Mouse (Mus musculus) midbrain, postnatal 0 days (tissue): ENCODE results near the gene Tnrc6a. TPM values are rescaled to one million over a fixed set of nuclear protein-coding genes. Genes with fewer than 3 reads are reported as not detected.

Experiments
- ATAC-seq: fragments of 200-750 bp; cut with Nextera tagmentation; 2 replicates; pipeline ENCODE4 v1.8.0; 2017; ENCODE audit warnings: moderate number of reproducible peaks, mild to moderate bottlenecking, moderate TSS enrichment, moderate library complexity; ENCODE audit not compliant: low FRiP score
- DNase-seq: peaks from one replicate; pipeline ENCODE4 v3.0.0-alpha.2; 2015; ENCODE audit warnings: low spot score
- H3K27ac ChIP-seq: fragments of 300-500 bp; sonication (generic); 2 replicates; pipeline ENCODE4 v1.5.1; 2014; ENCODE audit warnings: low read depth, mild to moderate bottlenecking, low read length, mixed read lengths
- H3K27me3 ChIP-seq: fragments of 300-500 bp; sonication (generic); 2 replicates; pipeline ENCODE4 v1.6.1; 2014; ENCODE audit warnings: low read length, control low read depth, mixed read lengths; ENCODE audit not compliant: insufficient read depth
- H3K36me3 ChIP-seq: fragments of 300-500 bp; sonication (generic); 2 replicates; pipeline ENCODE4 v1.6.1; 2014; ENCODE audit warnings: low read length, control low read depth, mixed read lengths; ENCODE audit not compliant: insufficient read depth
- H3K4me1 ChIP-seq: fragments of 300-500 bp; sonication (generic); 2 replicates; pipeline ENCODE4 v1.6.1; 2014; ENCODE audit warnings: mild to moderate bottlenecking, control low read depth, antibody characterized with exemption, low read length, mixed read lengths; ENCODE audit not compliant: insufficient read depth
- H3K4me2 ChIP-seq: fragments of 300-500 bp; sonication (generic); 2 replicates; pipeline ENCODE4 v1.6.1; 2014; ENCODE audit warnings: low read depth, mild to moderate bottlenecking, low read length, mixed read lengths; ENCODE audit not compliant: poor library complexity, severe bottlenecking
- H3K4me3 ChIP-seq: fragments of 300-500 bp; sonication (generic); 2 replicates; pipeline ENCODE4 v1.5.1; 2014; ENCODE audit warnings: low read depth, mild to moderate bottlenecking, low read length, moderate library complexity
- H3K9ac ChIP-seq: fragments of 300-500 bp; sonication (generic); replicated peaks from 2 replicates; pipeline ENCODE4 v1.6.1; 2014; ENCODE audit warnings: mild to moderate bottlenecking, low read length, moderate library complexity, mixed read lengths; ENCODE audit not compliant: poor library complexity, severe bottlenecking
- H3K9me3 ChIP-seq: fragments of 300-500 bp; sonication (generic); 2 replicates; pipeline ENCODE4 v1.6.1; 2016; ENCODE audit warnings: low read length, control low read depth
- CTCF ChIP-seq: IDR thresholded peaks from 2 replicates; pipeline ENCODE4 v1.5.1; 2016; ENCODE audit warnings: antibody characterized with exemption, mild to moderate bottlenecking
- WGBS: fragments of 180-500 bp; shearing (Covaris S2); extraction: QIAGEN DNeasy Blood & Tissue Kit; methylation state at CpG from one replicate; pipeline ENCODE4 v1.1.7; 2014; 5-methylcytosine and 5-hydroxymethylcytosine counted together
- polyA plus RNA-seq: library from polyadenylated mRNA; unstranded; fragments of >200 nt; fragmentation: Nextera tagmentation; extraction: Ambion mirVana; gene quantifications from 2 replicates; pipeline ENCODE4 v1.2.1, GENCODE M21; 2015
- total RNA-seq: library from RNA; depleted of rRNA; stranded (reverse); fragments of >200 nt; gene quantifications from 2 replicates; pipeline ENCODE4 v1.2.3, GENCODE M21; 2014

Gene Tnrc6a
- total and polyA plus RNA-seq, 2 experiments from 2014 or later = 53.2 to 73.9 TPM

DNA sequence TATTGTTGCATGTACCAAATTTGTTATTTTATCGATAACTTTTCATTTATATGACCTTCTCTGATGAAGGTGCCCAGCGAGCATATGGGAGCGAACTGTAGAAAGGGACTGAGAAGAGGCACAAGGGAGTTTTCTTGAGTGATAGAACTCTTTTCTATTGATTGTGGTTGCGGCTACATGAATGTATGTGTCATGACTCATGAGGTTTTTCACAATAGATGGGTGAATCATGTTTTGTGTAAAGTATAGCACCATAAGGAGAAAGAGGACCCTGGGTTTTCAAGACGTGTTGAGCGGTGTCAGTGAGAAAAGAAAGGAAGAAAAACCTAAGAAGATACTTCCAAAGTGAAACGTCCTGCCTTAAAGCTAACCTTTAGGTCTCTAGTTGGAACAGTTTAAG lies 3.2 kb upstream of the Tnrc6a start:
- WGBS = 87% methylated on average over 7 of the region's 7 CpGs
- no peak for ATAC-seq
- no peak for TF ChIP-seq CTCF

DNA sequence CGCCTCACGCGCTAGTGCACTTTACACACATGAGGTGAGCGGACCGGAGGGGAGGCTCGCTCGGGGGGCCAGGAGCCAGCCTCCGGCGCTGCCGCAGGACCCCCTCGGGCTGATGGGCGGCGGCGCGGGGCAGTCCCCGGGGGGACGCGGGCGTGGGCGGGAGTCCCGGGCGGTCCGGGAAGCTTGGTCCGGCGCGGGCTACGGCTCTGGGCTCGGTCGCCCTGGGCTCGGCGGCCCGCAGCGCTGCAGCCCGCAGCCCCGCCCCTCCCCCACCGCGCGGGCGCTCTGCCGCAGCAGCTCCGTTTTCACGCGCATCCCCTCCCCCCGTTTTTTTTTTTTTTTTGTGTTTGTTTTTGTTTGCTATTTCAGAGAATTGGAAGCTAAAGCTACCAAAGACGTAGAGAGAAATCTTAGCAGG lies 623 bp downstream of the Tnrc6a start:
- ATAC-seq (peak; percentile 74), DNase-seq (peak; percentile 17)
- no peaks in the 10 kb centered on the region for H3K27me3 ChIP-seq
- peak overlapping the region; percentile 54 for H3K4me2 ChIP-seq
- peak overlapping the region; percentile 98 for H3K4me3 ChIP-seq
- no peaks in the 10 kb centered on the region for H3K9me3 ChIP-seq
- TF ChIP-seq CTCF = no peak
- H3K27ac ChIP-seq = peak overlapping the region; percentile 94
- H3K4me1 ChIP-seq = peaks cover 6% of the 10 kb centered on the region; the same call in 1 of the 2 replicates
- under 1% methylated on average over 24 of the region's 45 CpGs for WGBS
- H3K36me3 ChIP-seq = 0 out of 2 replicates have a peak, but pooled peaks cover 4% of the 10 kb centered on the region
- peak overlapping the region; percentile 98 for H3K9ac ChIP-seq

More for the DNA sequence above, 3.2 kb upstream of the Tnrc6a start:
- no peaks in the 10 kb centered on the region for H3K9me3 ChIP-seq
- H3K36me3 ChIP-seq = no peaks in the 10 kb centered on the region
- no peak overlapping the region for H3K4me3 ChIP-seq
- no peak overlapping the region for H3K9ac ChIP-seq
- H3K27me3 ChIP-seq = no peaks in the 10 kb centered on the region
- H3K4me2 ChIP-seq = no peak overlapping the region
- DNase-seq = no peak
- H3K4me1 ChIP-seq = no peaks in the 10 kb centered on the region
- H3K27ac ChIP-seq = no peak overlapping the region

DNA sequence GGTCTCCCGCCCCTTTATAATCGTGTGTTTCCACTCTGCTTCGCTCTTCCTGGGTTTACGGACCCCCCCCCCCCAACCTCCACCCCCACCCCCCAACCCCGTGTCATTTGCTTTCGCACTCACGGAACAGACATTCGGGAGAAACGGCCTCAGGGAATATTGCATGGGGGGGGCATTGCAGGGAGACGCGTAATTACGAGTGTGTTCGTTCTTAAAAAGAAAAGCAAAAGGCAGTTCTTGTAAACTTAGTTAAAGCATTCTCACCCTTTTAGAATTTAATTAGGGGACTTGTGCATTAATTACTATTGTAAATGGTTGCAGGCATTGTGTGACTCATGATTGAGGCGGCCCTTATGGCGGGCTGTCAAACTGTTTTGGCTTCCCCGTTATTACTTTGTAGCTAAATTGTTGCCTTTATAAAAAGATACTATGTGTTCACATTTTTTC lies 1.1 kb downstream of the Tnrc6a start:
- Histone ChIP-seq H3K4me2 (peak overlapping the region; percentile 54), H3K9me3 (no peaks in the 10 kb centered on the region), H3K9ac (peak overlapping the region; percentile 98), H3K4me3 (peak overlapping the region; percentile 98), H3K27ac (peak overlapping the region; percentile 94), H3K4me1 (peaks cover 6% of the 10 kb centered on the region; the same call in 1 of the 2 replicates), H3K36me3 (0 out of 2 replicates have a peak, but pooled peaks cover 4% of the 10 kb centered on the region), H3K27me3 (no peaks in the 10 kb centered on the region)
- TF ChIP-seq CTCF = no peak
- ATAC-seq (no peak), DNase-seq (peak; percentile 10)
- 1% methylated on average over 16 of the region's 16 CpGs for WGBS

DNA sequence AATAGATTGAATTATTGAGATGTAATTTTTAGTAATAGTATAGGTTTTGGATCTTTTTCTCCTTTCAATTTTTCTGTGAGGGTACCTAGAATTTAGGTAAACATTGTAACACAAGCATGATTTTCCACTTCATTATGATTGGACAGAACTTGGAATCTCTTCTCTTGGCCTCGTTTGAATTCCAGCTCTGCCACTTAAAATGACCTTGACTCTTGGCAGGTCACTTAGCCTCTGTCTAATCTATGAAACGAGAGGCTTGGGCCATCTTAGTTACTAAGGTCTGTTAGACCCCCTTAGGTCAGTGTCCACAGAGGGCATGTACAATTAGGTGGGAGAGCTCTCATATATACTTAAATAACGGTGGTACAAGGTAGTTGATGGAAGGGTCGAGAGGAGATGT lies 2.4 kb downstream of the Tnrc6a start:
- H3K36me3 ChIP-seq = 0 out of 2 replicates have a peak, but pooled peaks cover 4% of the 10 kb centered on the region
- H3K9me3 ChIP-seq = no peaks in the 10 kb centered on the region
- no peak for ATAC-seq
- H3K27ac ChIP-seq = no peak overlapping the region
- H3K27me3 ChIP-seq = no peaks in the 10 kb centered on the region
- H3K4me3 ChIP-seq = no peak overlapping the region
- H3K4me2 ChIP-seq = no peak overlapping the region
- 63% methylated on average over 4 of the region's 4 CpGs for WGBS
- H3K4me1 ChIP-seq = peaks cover 6% of the 10 kb centered on the region; the same call in 1 of the 2 replicates
- no peak overlapping the region for H3K9ac ChIP-seq
- DNase-seq = no peak
- TF ChIP-seq CTCF = no peak

DNA sequence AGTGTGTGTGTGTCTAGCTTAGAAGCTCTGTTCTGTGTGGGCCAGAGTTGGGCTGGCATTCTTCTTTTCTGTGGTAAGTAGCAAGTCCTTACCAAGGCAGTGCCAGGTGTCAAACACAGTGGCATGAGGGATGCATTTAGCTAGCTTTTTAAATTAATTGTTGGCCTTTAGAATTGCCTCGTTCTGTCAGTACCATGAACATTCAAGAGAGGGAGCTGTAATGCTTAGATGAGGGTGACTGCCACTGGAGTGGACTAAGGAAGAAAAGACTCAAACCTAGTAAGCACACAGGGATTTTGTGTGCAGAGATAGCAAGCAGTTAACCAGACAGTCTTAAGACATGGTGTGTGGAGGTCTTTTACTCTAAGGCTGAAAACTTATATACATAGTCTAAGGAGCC lies 3.6 kb downstream of the Tnrc6a start:
- Histone ChIP-seq H3K27ac (no peak overlapping the region), H3K4me1 (peaks cover 9% of the 10 kb centered on the region; the same call in 1 of the 2 replicates), H3K9ac (no peak overlapping the region), H3K4me2 (no peak overlapping the region), H3K36me3 (0 out of 2 replicates have a peak, but pooled peaks cover 4% of the 10 kb centered on the region), H3K27me3 (no peaks in the 10 kb centered on the region), H3K4me3 (no peak overlapping the region), H3K9me3 (no peaks in the 10 kb centered on the region)
- ATAC-seq (no peak), DNase-seq (no peak)
- TF ChIP-seq CTCF = peak; percentile 42; the same call in 1 of the 2 replicates
- WGBS = 75% methylated on average over 1 of the region's 1 CpGs

DNA sequence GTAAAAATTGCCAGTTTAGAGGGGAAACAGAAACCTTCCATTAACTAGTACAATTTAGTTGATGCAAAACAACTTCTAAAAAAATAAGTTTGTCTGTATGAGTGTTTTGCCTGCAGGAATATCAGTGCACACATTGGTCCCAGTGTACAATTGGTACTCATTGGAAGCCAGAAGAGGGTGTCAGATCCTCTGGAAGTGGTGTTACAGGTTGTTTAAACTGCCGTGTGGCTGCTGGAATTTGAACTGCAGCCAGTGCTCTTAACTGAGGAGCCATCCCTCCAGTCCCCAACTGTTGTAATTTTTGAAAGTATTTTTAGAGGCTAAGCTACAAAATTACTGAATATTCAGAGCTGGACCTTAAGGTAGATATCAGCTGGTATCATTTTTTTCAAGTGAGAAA lies 4.3 kb downstream of the Tnrc6a start:
- TF ChIP-seq CTCF = no peak
- WGBS = 29% methylated on average over 1 of the region's 1 CpGs
- Histone ChIP-seq H3K9me3 (no peaks in the 10 kb centered on the region), H3K4me2 (no peak overlapping the region), H3K9ac (no peak overlapping the region), H3K27ac (no peak overlapping the region), H3K36me3 (0 out of 2 replicates have a peak, but pooled peaks cover 4% of the 10 kb centered on the region), H3K27me3 (no peaks in the 10 kb centered on the region), H3K4me3 (no peak overlapping the region), H3K4me1 (peaks cover 9% of the 10 kb centered on the region; the same call in 1 of the 2 replicates)
- no peak for DNase-seq
- no peak for ATAC-seq
